Mouse (Mus musculus): ENCODE results near the gene Rassf8. TPM values are rescaled to one million over a fixed set of nuclear protein-coding genes. Genes with fewer than 3 reads are reported as not detected.

Gene Rassf8
- polyA plus RNA-seq, 1 experiment from 2014 or later = 4.4 TPM

- 83% methylated on average over 6 of the region's 6 CpGs for WGBS
- no peaks in the 10 kb centered on the region for H3K4me1 ChIP-seq (ENCODE audit: control insufficient read depth, insufficient read depth, low read length)
- H3K27me3 ChIP-seq (ENCODE audit: control insufficient read depth, insufficient read depth, low read length) = no peaks in the 10 kb centered on the region
- no peaks in the 10 kb centered on the region for H3K9me3 ChIP-seq (ENCODE audit: control insufficient read depth, low read length)
- H3K4me3 ChIP-seq (replicated peaks; ENCODE audit: low read depth, low read length) = no peak overlapping the region
- H3K36me3 ChIP-seq (ENCODE audit: control insufficient read depth, insufficient read depth, low read length) = no peaks in the 10 kb centered on the region
- no peak overlapping the region for H3K27ac ChIP-seq (replicated peaks; ENCODE audit: low read depth, low read length)
- DNase-seq (no peak), ATAC-seq (ENCODE audit: low FRiP score, low TSS enrichment) (no peak)
- no peak overlapping the region for H3K4me2 ChIP-seq (ENCODE audit: low read length)
- no peak overlapping the region for H3K9ac ChIP-seq (replicated peaks; ENCODE audit: low read length)
These were observed 20.4 kb downstream of the Rassf8 start for GRCm38 (mm10) chr6:145766971-145767370.

- Histone ChIP-seq H3K27me3 (ENCODE audit: control insufficient read depth, insufficient read depth, low read length) (no peaks in the 10 kb centered on the region), H3K27ac (replicated peaks; ENCODE audit: low read depth, low read length) (no peak overlapping the region), H3K4me3 (replicated peaks; ENCODE audit: low read depth, low read length) (no peak overlapping the region), H3K36me3 (ENCODE audit: control insufficient read depth, insufficient read depth, low read length) (no peaks in the 10 kb centered on the region), H3K9me3 (ENCODE audit: control insufficient read depth, low read length) (no peaks in the 10 kb centered on the region), H3K4me2 (ENCODE audit: low read length) (no peak overlapping the region), H3K9ac (replicated peaks; ENCODE audit: low read length) (no peak overlapping the region), H3K4me1 (ENCODE audit: control insufficient read depth, insufficient read depth, low read length) (no peaks in the 10 kb centered on the region)
- DNase-seq (no peak), ATAC-seq (ENCODE audit: low FRiP score, low TSS enrichment) (no peak)
- 85% methylated on average over 5 of the region's 5 CpGs for WGBS
These were observed 21.1 kb downstream of the Rassf8 start for GRCm38 (mm10) chr6:145767637-145768036.

- no peak for ATAC-seq (ENCODE audit: low FRiP score, low TSS enrichment)
- Histone ChIP-seq H3K27ac (replicated peaks; ENCODE audit: low read depth, low read length) (no peak overlapping the region), H3K4me3 (replicated peaks; ENCODE audit: low read depth, low read length) (no peak overlapping the region), H3K4me1 (ENCODE audit: control insufficient read depth, insufficient read depth, low read length) (no peaks in the 10 kb centered on the region), H3K9me3 (ENCODE audit: control insufficient read depth, low read length) (no peaks in the 10 kb centered on the region), H3K4me2 (ENCODE audit: low read length) (no peak overlapping the region), H3K27me3 (ENCODE audit: control insufficient read depth, insufficient read depth, low read length) (no peaks in the 10 kb centered on the region), H3K9ac (replicated peaks; ENCODE audit: low read length) (no peak overlapping the region), H3K36me3 (ENCODE audit: control insufficient read depth, insufficient read depth, low read length) (no peaks in the 10 kb centered on the region)
- 76% methylated on average over 10 of the region's 10 CpGs for WGBS
- DNase-seq = no peak
These were observed 22.2 kb downstream of the Rassf8 start for GRCm38 (mm10) chr6:145768671-145769292.

GRCm38 (mm10) chr6:145769855-145770254, 23.3 kb downstream of the Rassf8 start:
- WGBS = 59% methylated on average over 11 of the region's 11 CpGs
- Histone ChIP-seq H3K9ac (replicated peaks; ENCODE audit: low read length) (no peak overlapping the region), H3K4me2 (ENCODE audit: low read length) (no peak overlapping the region), H3K9me3 (ENCODE audit: control insufficient read depth, low read length) (no peaks in the 10 kb centered on the region), H3K4me3 (replicated peaks; ENCODE audit: low read depth, low read length) (no peak overlapping the region), H3K27me3 (ENCODE audit: control insufficient read depth, insufficient read depth, low read length) (no peaks in the 10 kb centered on the region), H3K36me3 (ENCODE audit: control insufficient read depth, insufficient read depth, low read length) (no peaks in the 10 kb centered on the region), H3K4me1 (ENCODE audit: control insufficient read depth, insufficient read depth, low read length) (no peaks in the 10 kb centered on the region), H3K27ac (replicated peaks; ENCODE audit: low read depth, low read length) (no peak overlapping the region)
- DNase-seq (peak; percentile 27), ATAC-seq (ENCODE audit: low FRiP score, low TSS enrichment) (no peak)

GRCm38 (mm10) chr6:145770272-145771000, 23.9 kb downstream of the Rassf8 start:
- H3K4me3 ChIP-seq (replicated peaks; ENCODE audit: low read depth, low read length) = no peak overlapping the region
- no peaks in the 10 kb centered on the region for H3K9me3 ChIP-seq (ENCODE audit: control insufficient read depth, low read length)
- 33% methylated on average over 18 of the region's 18 CpGs for WGBS
- ATAC-seq (ENCODE audit: low FRiP score, low TSS enrichment) = no peak
- H3K27ac ChIP-seq (replicated peaks; ENCODE audit: low read depth, low read length) = no peak overlapping the region
- no peaks in the 10 kb centered on the region for H3K27me3 ChIP-seq (ENCODE audit: control insufficient read depth, insufficient read depth, low read length)
- H3K9ac ChIP-seq (replicated peaks; ENCODE audit: low read length) = no peak overlapping the region
- no peak for DNase-seq
- no peaks in the 10 kb centered on the region for H3K4me1 ChIP-seq (ENCODE audit: control insufficient read depth, insufficient read depth, low read length)
- H3K4me2 ChIP-seq (ENCODE audit: low read length) = no peak overlapping the region
- H3K36me3 ChIP-seq (ENCODE audit: control insufficient read depth, insufficient read depth, low read length) = no peaks in the 10 kb centered on the region

GRCm38 (mm10) chr6:145774436-145774835, 27.9 kb downstream of the Rassf8 start:
- no peaks in the 10 kb centered on the region for H3K9me3 ChIP-seq (ENCODE audit: control insufficient read depth, low read length)
- no peak for ATAC-seq (ENCODE audit: low FRiP score, low TSS enrichment)
- no peak overlapping the region for H3K4me2 ChIP-seq (ENCODE audit: low read length)
- DNase-seq = no peak
- no peak overlapping the region for H3K9ac ChIP-seq (replicated peaks; ENCODE audit: low read length)
- H3K36me3 ChIP-seq (ENCODE audit: control insufficient read depth, insufficient read depth, low read length) = no peaks in the 10 kb centered on the region
- H3K27ac ChIP-seq (replicated peaks; ENCODE audit: low read depth, low read length) = no peak overlapping the region
- no peaks in the 10 kb centered on the region for H3K4me1 ChIP-seq (ENCODE audit: control insufficient read depth, insufficient read depth, low read length)
- H3K4me3 ChIP-seq (replicated peaks; ENCODE audit: low read depth, low read length) = no peak overlapping the region
- H3K27me3 ChIP-seq (ENCODE audit: control insufficient read depth, insufficient read depth, low read length) = no peaks in the 10 kb centered on the region
- 87% methylated on average over 2 of the region's 2 CpGs for WGBS

GRCm38 (mm10) chr6:145776241-145776640, 29.7 kb downstream of the Rassf8 start:
- Histone ChIP-seq H3K4me1 (ENCODE audit: control insufficient read depth, insufficient read depth, low read length) (no peaks in the 10 kb centered on the region), H3K27me3 (ENCODE audit: control insufficient read depth, insufficient read depth, low read length) (no peaks in the 10 kb centered on the region), H3K4me3 (replicated peaks; ENCODE audit: low read depth, low read length) (no peak overlapping the region), H3K9ac (replicated peaks; ENCODE audit: low read length) (no peak overlapping the region), H3K36me3 (ENCODE audit: control insufficient read depth, insufficient read depth, low read length) (no peaks in the 10 kb centered on the region), H3K4me2 (ENCODE audit: low read length) (no peak overlapping the region), H3K27ac (replicated peaks; ENCODE audit: low read depth, low read length) (no peak overlapping the region), H3K9me3 (ENCODE audit: control insufficient read depth, low read length) (no peaks in the 10 kb centered on the region)
- WGBS = 75% methylated on average over 4 of the region's 4 CpGs
- DNase-seq (no peak), ATAC-seq (ENCODE audit: low FRiP score, low TSS enrichment) (no peak)

GRCm38 (mm10) chr6:145779383-145779782, 32.8 kb downstream of the Rassf8 start:
- Histone ChIP-seq H3K9ac (replicated peaks; ENCODE audit: low read length) (no peak overlapping the region), H3K27ac (replicated peaks; ENCODE audit: low read depth, low read length) (no peak overlapping the region), H3K36me3 (ENCODE audit: control insufficient read depth, insufficient read depth, low read length) (no peaks in the 10 kb centered on the region), H3K4me1 (ENCODE audit: control insufficient read depth, insufficient read depth, low read length) (no peaks in the 10 kb centered on the region), H3K9me3 (ENCODE audit: control insufficient read depth, low read length) (no peaks in the 10 kb centered on the region), H3K4me3 (replicated peaks; ENCODE audit: low read depth, low read length) (no peak overlapping the region), H3K27me3 (ENCODE audit: control insufficient read depth, insufficient read depth, low read length) (no peaks in the 10 kb centered on the region), H3K4me2 (ENCODE audit: low read length) (no peak overlapping the region)
- ATAC-seq (ENCODE audit: low FRiP score, low TSS enrichment) = no peak
- no peak for DNase-seq
- 28% methylated on average over 6 of the region's 6 CpGs for WGBS

- Histone ChIP-seq H3K36me3 (ENCODE audit: control insufficient read depth, insufficient read depth, low read length) (no peaks in the 10 kb centered on the region), H3K9ac (replicated peaks; ENCODE audit: low read length) (no peak overlapping the region), H3K4me2 (ENCODE audit: low read length) (no peak overlapping the region), H3K4me3 (replicated peaks; ENCODE audit: low read depth, low read length) (no peak overlapping the region), H3K9me3 (ENCODE audit: control insufficient read depth, low read length) (no peaks in the 10 kb centered on the region), H3K27ac (replicated peaks; ENCODE audit: low read depth, low read length) (no peak overlapping the region), H3K27me3 (ENCODE audit: control insufficient read depth, insufficient read depth, low read length) (no peaks in the 10 kb centered on the region), H3K4me1 (ENCODE audit: control insufficient read depth, insufficient read depth, low read length) (no peaks in the 10 kb centered on the region)
- DNase-seq (no peak), ATAC-seq (ENCODE audit: low FRiP score, low TSS enrichment) (no peak)
- WGBS = 62% methylated on average over 8 of the region's 8 CpGs
These were observed 33.7 kb downstream of the Rassf8 start for GRCm38 (mm10) chr6:145780180-145780802.
